Mouse (Mus musculus) liver, embryonic 14.5 days (tissue): ENCODE measurements around the gene Hsf4.

Source experiments
- CTCF ChIP-seq: IDR thresholded peaks from 2 replicates; pipeline ENCODE4 v1.5.1; 2016; ENCODE audit warnings: antibody characterized with exemption, low read depth, control low read depth
- EP300 ChIP-seq: IDR thresholded peaks from 2 replicates; pipeline ENCODE4 v1.6.1; 2016; ENCODE audit warnings: antibody characterized with exemption, low read depth

GRCm38 (mm10) chr8:105282239-105282638 lies 12.6 kb downstream of the Hsf4 start:
- TF ChIP-seq CTCF (no peak), EP300 (no peak)
